Mouse (Mus musculus) heart, embryonic 16.5 days (tissue): ENCODE measurements around the gene Foxn3. TPM values are rescaled to one million over a fixed set of nuclear protein-coding genes. Genes with fewer than 3 reads are reported as not detected.
A peak's percentile ranks its signal among the peaks of the same experiment; 100 is the strongest.

Experiments used
- ATAC-seq: fragments of 200-750 bp; cut with Nextera tagmentation; replicated peaks from 2 replicates; pipeline ENCODE4 v1.8.0; 2017; ENCODE audit warnings: moderate number of reproducible peaks; ENCODE audit not compliant: insufficient read depth, low FRiP score; ENCODE audit errors: extremely low read depth
- H3K27ac ChIP-seq: fragments of 300-500 bp; sonication (generic); 2 replicates; pipeline ENCODE4 v1.5.1; 2014; ENCODE audit warnings: mild to moderate bottlenecking, low read length, control low read depth, moderate library complexity
- H3K27me3 ChIP-seq: fragments of 300-500 bp; sonication (generic); 2 replicates; pipeline ENCODE4 v1.6.1; 2014; ENCODE audit warnings: low read length, mixed read lengths; ENCODE audit not compliant: control insufficient read depth, insufficient read depth
- H3K36me3 ChIP-seq: fragments of 300-500 bp; sonication (generic); 2 replicates; pipeline ENCODE4 v1.6.1; 2014; ENCODE audit not compliant: control insufficient read depth, insufficient read depth
- H3K4me1 ChIP-seq: fragments of 300-500 bp; sonication (generic); 2 replicates; pipeline ENCODE4 v1.6.1; 2014; ENCODE audit warnings: low read length, mixed read lengths; ENCODE audit not compliant: control insufficient read depth, insufficient read depth
- H3K4me2 ChIP-seq: fragments of 300-500 bp; sonication (generic); 2 replicates; pipeline ENCODE4 v1.6.1; 2014; ENCODE audit warnings: low read depth, mild to moderate bottlenecking, control low read depth, low read length
- H3K4me3 ChIP-seq: fragments of 300-500 bp; sonication (generic); 2 replicates; pipeline ENCODE4 v1.5.1; 2014; ENCODE audit warnings: mild to moderate bottlenecking, control low read depth, low read length
- H3K9ac ChIP-seq: fragments of 300-500 bp; sonication (generic); 2 replicates; pipeline ENCODE4 v1.6.1; 2014; ENCODE audit warnings: low read length, control low read depth
- H3K9me3 ChIP-seq: fragments of 300-500 bp; sonication (generic); replicated peaks from 2 replicates; pipeline ENCODE4 v1.6.1; 2016; ENCODE audit warnings: low read length; ENCODE audit not compliant: control insufficient read depth
- WGBS: fragments of 180-500 bp; shearing (Covaris S2); extraction: QIAGEN DNeasy Blood & Tissue Kit; methylation state at CpG from one replicate; pipeline ENCODE4 v1.1.7; 2014; 5-methylcytosine and 5-hydroxymethylcytosine counted together
- polyA plus RNA-seq: library from polyadenylated mRNA; unstranded; fragments of >200 nt; fragmentation: Nextera tagmentation; extraction: Ambion mirVana; gene quantifications from 2 replicates; pipeline ENCODE4 v1.2.1, GENCODE M21; 2015

Gene Foxn3
- polyA plus RNA-seq, 1 experiment from 2014 or later, result 52.1 TPM

- Histone ChIP-seq H3K36me3 (no peaks in the 10 kb centered on the region; the same call in 1 of the 2 replicates), H3K4me2 (no peak overlapping the region), H3K4me1 (no peaks in the 10 kb centered on the region), H3K27ac (no peak overlapping the region), H3K9me3 (peaks cover 4% of the 10 kb centered on the region; the same call in 1 of the 2 replicates), H3K4me3 (no peak overlapping the region), H3K9ac (no peak overlapping the region), H3K27me3 (no peaks in the 10 kb centered on the region)
- no peak for ATAC-seq
- WGBS, result 86% methylated on average over 8 of the region's 8 CpGs
Measured at GRCm38 (mm10) chr12:99400907-99401306, 162.5 kb downstream of the Foxn3 start.

GRCm38 (mm10) chr12:99399575-99399974 lies 163.8 kb downstream of the Foxn3 start:
- Histone ChIP-seq H3K4me2 (no peak overlapping the region), H3K27ac (no peak overlapping the region), H3K36me3 (no peaks in the 10 kb centered on the region; the same call in 1 of the 2 replicates), H3K9me3 (peaks cover 4% of the 10 kb centered on the region; the same call in 1 of the 2 replicates), H3K27me3 (no peaks in the 10 kb centered on the region), H3K4me3 (no peak overlapping the region), H3K9ac (no peak overlapping the region), H3K4me1 (no peaks in the 10 kb centered on the region)
- ATAC-seq, result no peak
- 82% methylated on average over 4 of the region's 4 CpGs for WGBS

GRCm38 (mm10) chr12:99396461-99396860 lies 166.9 kb downstream of the Foxn3 start:
- H3K36me3 ChIP-seq, result no peaks in the 10 kb centered on the region; the same call in 1 of the 2 replicates
- no peak overlapping the region for H3K27ac ChIP-seq
- H3K27me3 ChIP-seq, result no peaks in the 10 kb centered on the region
- peaks cover 10% of the 10 kb centered on the region for H3K4me1 ChIP-seq
- 88% methylated on average over 1 of the region's 1 CpGs for WGBS
- H3K4me2 ChIP-seq, result no peak overlapping the region
- no peak overlapping the region for H3K9ac ChIP-seq
- no peak overlapping the region for H3K4me3 ChIP-seq
- no peaks in the 10 kb centered on the region for H3K9me3 ChIP-seq
- ATAC-seq, result no peak

GRCm38 (mm10) chr12:99395082-99395481 lies 168.3 kb downstream of the Foxn3 start:
- WGBS, result 77% methylated on average over 3 of the region's 3 CpGs
- Histone ChIP-seq H3K27me3 (no peaks in the 10 kb centered on the region), H3K4me2 (no peak overlapping the region), H3K36me3 (no peaks in the 10 kb centered on the region; the same call in 1 of the 2 replicates), H3K9me3 (no peaks in the 10 kb centered on the region), H3K4me3 (no peak overlapping the region), H3K27ac (no peak overlapping the region), H3K9ac (no peak overlapping the region), H3K4me1 (peaks cover 21% of the 10 kb centered on the region)
- ATAC-seq, result no peak

GRCm38 (mm10) chr12:99394676-99395075 lies 168.7 kb downstream of the Foxn3 start:
- Histone ChIP-seq H3K27ac (no peak overlapping the region), H3K4me2 (no peak overlapping the region), H3K27me3 (no peaks in the 10 kb centered on the region), H3K4me3 (no peak overlapping the region), H3K36me3 (no peaks in the 10 kb centered on the region; the same call in 1 of the 2 replicates), H3K9ac (no peak overlapping the region), H3K4me1 (peaks cover 22% of the 10 kb centered on the region), H3K9me3 (no peaks in the 10 kb centered on the region)
- WGBS, result 59% methylated on average over 5 of the region's 5 CpGs
- ATAC-seq, result no peak

- WGBS, result 51% methylated on average over 11 of the region's 11 CpGs
- Histone ChIP-seq H3K4me3 (peak overlapping the region; percentile 83), H3K4me1 (peaks cover 22% of the 10 kb centered on the region), H3K36me3 (no peaks in the 10 kb centered on the region; the same call in 1 of the 2 replicates), H3K4me2 (peak overlapping the region; percentile 94), H3K9ac (peak overlapping the region; percentile 91), H3K27me3 (no peaks in the 10 kb centered on the region), H3K27ac (peak overlapping the region; percentile 93), H3K9me3 (no peaks in the 10 kb centered on the region)
- no peak for ATAC-seq
Measured at GRCm38 (mm10) chr12:99393867-99394630, 169.3 kb downstream of the Foxn3 start.

- H3K27me3 ChIP-seq, result no peaks in the 10 kb centered on the region
- peaks cover 22% of the 10 kb centered on the region for H3K4me1 ChIP-seq
- WGBS, result under 1% methylated on average over 68 of the region's 71 CpGs
- peak overlapping the region; percentile 91 for H3K9ac ChIP-seq
- H3K27ac ChIP-seq, result peak overlapping the region; percentile 93
- peak; percentile 79 for ATAC-seq
- no peaks in the 10 kb centered on the region; the same call in none of the 2 replicates for H3K36me3 ChIP-seq
- no peaks in the 10 kb centered on the region for H3K9me3 ChIP-seq
- H3K4me2 ChIP-seq, result peak overlapping the region; percentile 94
- peak overlapping the region; percentile 83 for H3K4me3 ChIP-seq
Measured at GRCm38 (mm10) chr12:99392944-99393866, 170.2 kb downstream of the Foxn3 start.

- WGBS, result under 1% methylated on average over 77 of the region's 87 CpGs
- Histone ChIP-seq H3K4me3 (peak overlapping the region; percentile 83), H3K9me3 (no peaks in the 10 kb centered on the region), H3K9ac (peak overlapping the region; percentile 91), H3K36me3 (peaks cover 3% of the 10 kb centered on the region), H3K4me1 (peaks cover 22% of the 10 kb centered on the region), H3K27me3 (no peaks in the 10 kb centered on the region), H3K27ac (peak overlapping the region; percentile 93), H3K4me2 (peak overlapping the region; percentile 94)
- peak; percentile 87 for ATAC-seq
Measured at GRCm38 (mm10) chr12:99391942-99392880, 171.2 kb downstream of the Foxn3 start.
